Mouse (Mus musculus) midbrain, embryonic 16.5 days (tissue): ENCODE data around the gene Gm21411. TPM values are rescaled to one million over a fixed set of nuclear protein-coding genes. Genes with fewer than 3 reads are reported as not detected.

Source experiments
- polyA plus RNA-seq: library from polyadenylated mRNA; unstranded; fragments of >200 nt; fragmentation: Nextera tagmentation; extraction: Ambion mirVana; gene quantifications from 2 replicates; pipeline ENCODE4 v1.2.1, GENCODE M21; 2015

Gene Gm21411
- polyA plus RNA-seq, 1 experiment from 2014 or later = not detected

Other genes starting within 250 kb of the Gm21411 start
- gene Zfp989, start 62.4 kb upstream of the Gm21411 start, polyA plus RNA-seq = 0.13 TPM in 1 of 2 replicates, not detected in the other
- gene Rex2, start 112.3 kb upstream of the Gm21411 start, polyA plus RNA-seq = not detected in 2 replicates
- 3.8 TPM in 2 replicates for gene Zfp991, start 222.4 kb upstream of the Gm21411 start, polyA plus RNA-seq